Mouse (Mus musculus) kidney, embryonic 14.5 days (tissue): ENCODE results near the gene Gm3880. TPM values are rescaled to one million over a fixed set of nuclear protein-coding genes. Genes with fewer than 3 reads are reported as not detected.

ENCODE experiments used
- ATAC-seq: fragments of 200-750 bp; cut with Nextera tagmentation; 2 replicates; pipeline ENCODE4 v1.8.0; 2017; ENCODE audit warnings: moderate number of reproducible peaks, mild to moderate bottlenecking, moderate TSS enrichment, moderate library complexity; ENCODE audit not compliant: low FRiP score, low TSS enrichment
- H3K27ac ChIP-seq: fragments of 300-500 bp; sonication (generic); 2 replicates; pipeline ENCODE4 v1.5.1; 2014; ENCODE audit warnings: low read depth, mild to moderate bottlenecking, low read length, moderate library complexity, mixed read lengths
- H3K27me3 ChIP-seq: fragments of 300-500 bp; sonication (generic); 2 replicates; pipeline ENCODE4 v1.6.1; 2014; ENCODE audit warnings: mild to moderate bottlenecking, low read length; ENCODE audit not compliant: control insufficient read depth, insufficient read depth
- H3K36me3 ChIP-seq: fragments of 300-500 bp; sonication (generic); 2 replicates; pipeline ENCODE4 v1.6.1; 2014; ENCODE audit warnings: low read length, mixed read lengths; ENCODE audit not compliant: control insufficient read depth, insufficient read depth
- H3K4me1 ChIP-seq: fragments of 300-500 bp; sonication (generic); 2 replicates; pipeline ENCODE4 v1.6.1; 2014; ENCODE audit warnings: low read length, mixed read lengths; ENCODE audit not compliant: control insufficient read depth, insufficient read depth
- H3K4me2 ChIP-seq: fragments of 300-500 bp; sonication (generic); replicated peaks from 2 replicates; pipeline ENCODE4 v1.6.1; 2014; ENCODE audit warnings: low read depth, mild to moderate bottlenecking, low read length
- H3K4me3 ChIP-seq: fragments of 300-500 bp; sonication (generic); 2 replicates; pipeline ENCODE4 v1.5.1; 2014; ENCODE audit warnings: mild to moderate bottlenecking, low read length
- H3K9ac ChIP-seq: fragments of 300-500 bp; sonication (generic); 2 replicates; pipeline ENCODE4 v1.6.1; 2014; ENCODE audit warnings: low read depth, mild to moderate bottlenecking, low read length, moderate library complexity
- H3K9me3 ChIP-seq: fragments of 300-500 bp; sonication (generic); 2 replicates; pipeline ENCODE4 v1.6.1; 2016; ENCODE audit warnings: low read length; ENCODE audit not compliant: control insufficient read depth
- WGBS: fragments of 180-500 bp; shearing (Covaris S2); extraction: QIAGEN DNeasy Blood & Tissue Kit; methylation state at CpG from one replicate; pipeline ENCODE4 v1.1.7; 2014; 5-methylcytosine and 5-hydroxymethylcytosine counted together
- polyA plus RNA-seq: library from polyadenylated mRNA; unstranded; fragments of >200 nt; fragmentation: Nextera tagmentation; extraction: Ambion mirVana; gene quantifications from 2 replicates; pipeline ENCODE4 v1.2.1, GENCODE M21; 2014

The Gm3880 gene
- polyA plus RNA-seq, 1 experiment from 2014 or later = not detected

DNA sequence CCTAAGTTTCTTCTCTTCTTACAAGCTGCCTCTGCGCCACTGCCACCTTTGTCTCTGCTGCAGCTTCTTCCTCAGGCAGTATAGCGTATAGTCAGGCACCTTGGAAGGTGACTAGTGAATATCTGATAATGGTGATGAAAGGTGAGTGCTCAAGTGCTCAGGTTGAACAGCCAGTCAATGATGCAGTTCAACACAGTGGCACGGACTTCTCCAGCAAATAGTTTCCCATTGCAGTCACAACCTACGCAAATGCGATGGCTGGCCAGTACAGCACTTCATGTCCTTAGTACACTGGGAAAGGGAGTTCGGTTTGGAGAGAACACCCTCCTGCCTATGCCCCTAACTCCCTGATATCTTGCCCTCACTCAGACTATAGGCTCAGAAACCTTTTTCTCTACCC, 41.6 kb downstream of the Gm3880 start:
- Histone ChIP-seq H3K9me3 (no peaks in the 10 kb centered on the region), H3K4me1 (no peaks in the 10 kb centered on the region), H3K27ac (no peak overlapping the region), H3K4me2 (peak overlapping the region; percentile 44), H3K36me3 (no peaks in the 10 kb centered on the region), H3K27me3 (peaks cover 2% of the 10 kb centered on the region; the same call in 1 of the 2 replicates), H3K4me3 (no peak overlapping the region; the same call in 1 of the 2 replicates), H3K9ac (no peak overlapping the region)
- WGBS = 56% methylated on average over 6 of the region's 6 CpGs
- no peak for ATAC-seq

- H3K27me3 ChIP-seq = peaks cover 2% of the 10 kb centered on the region; the same call in 1 of the 2 replicates
- H3K4me3 ChIP-seq = peak overlapping the region; percentile 51
- no peaks in the 10 kb centered on the region for H3K4me1 ChIP-seq
- peak overlapping the region; percentile 44 for H3K4me2 ChIP-seq
- H3K27ac ChIP-seq = no peak overlapping the region
- H3K36me3 ChIP-seq = no peaks in the 10 kb centered on the region
- WGBS = 28% methylated on average over 8 of the region's 8 CpGs
- peak; percentile 55; the same call in 1 of the 2 replicates for ATAC-seq
- peak overlapping the region; percentile 57 for H3K9ac ChIP-seq
- no peaks in the 10 kb centered on the region for H3K9me3 ChIP-seq
Observed at GRCm38 (mm10) chrX:102644573-102644951, 42.2 kb downstream of the Gm3880 start.

DNA sequence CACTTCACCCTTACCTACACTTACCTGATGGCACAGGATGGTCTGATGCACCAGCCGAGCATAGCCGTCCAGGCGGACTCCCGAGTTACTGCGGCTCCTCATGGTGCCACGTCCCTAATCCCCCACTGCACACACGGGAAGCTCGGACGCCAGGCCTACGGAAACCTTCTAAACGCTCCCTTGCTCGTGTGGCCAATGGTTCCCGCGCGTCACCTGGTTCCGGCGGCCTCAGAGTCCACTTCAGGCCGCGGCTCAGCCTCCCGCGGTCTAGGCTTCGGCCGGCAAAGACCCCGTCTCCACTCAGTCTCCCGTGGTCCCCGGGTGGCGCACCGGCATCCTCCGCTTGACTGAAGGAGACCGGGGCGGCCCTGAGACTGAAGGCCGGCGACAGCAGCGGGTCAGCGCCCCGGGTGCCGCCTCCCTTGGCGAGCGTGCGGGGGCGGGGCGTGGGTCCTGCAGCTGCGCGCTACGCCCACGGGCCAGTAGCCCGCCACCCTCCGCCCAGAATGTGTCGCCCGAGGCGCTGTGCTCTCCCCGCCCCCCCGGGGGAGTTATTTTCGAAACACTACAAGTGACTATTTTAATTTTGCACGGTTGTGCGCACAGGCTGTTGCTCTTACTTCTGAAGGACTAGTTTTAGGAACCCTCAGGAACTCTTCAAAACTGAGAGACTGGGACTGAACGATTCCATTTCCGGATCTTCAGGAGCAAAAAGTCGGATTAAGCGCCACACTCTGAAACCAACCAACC, 42.8 kb downstream of the Gm3880 start, which contains the start of gene Phka1:
Gene Phka1, minus strand, starts transcription at position 424 of the 750 bp plus-strand sequence.
- no peak within 1 kb of the TSS for H3K27ac ChIP-seq

More for the DNA sequence above, 42.8 kb downstream of the Gm3880 start, which contains the start of gene Phka1:
- peak within 1 kb of the TSS; percentile 51 for H3K4me3 ChIP-seq
- peak within 1 kb of the TSS; percentile 57 for H3K9ac ChIP-seq
- no peaks in the 10 kb centered on the region for H3K9me3 ChIP-seq
- H3K4me1 ChIP-seq = no peaks in the 10 kb centered on the region
- 24% methylated on average over 59 of the region's 60 CpGs for WGBS
- peak; percentile 94 for ATAC-seq
- H3K4me2 ChIP-seq = peak within 1 kb of the TSS; percentile 44
- no peaks in the 10 kb centered on the region for H3K36me3 ChIP-seq
- H3K27me3 ChIP-seq = peaks cover 2% of the 10 kb centered on the region; the same call in 1 of the 2 replicates

Other genes with a start within 250 kb of the Gm3880 start
- gene Hdac8, start 181.6 kb downstream of the Gm3880 start, polyA plus RNA-seq = 3.2 and 4.3 TPM in 2 replicates
- 3.5 and 8.2 TPM in 2 replicates for gene Phka1, start 42.7 kb downstream of the Gm3880 start, polyA plus RNA-seq
- gene Gm9112, start 20.7 kb upstream of the Gm3880 start, polyA plus RNA-seq = not detected in 2 replicates
- 0.16 TPM in 1 of 2 replicates, not detected in the other for gene Dmrtc1b, start 20.9 kb upstream of the Gm3880 start, polyA plus RNA-seq
- gene Dmrtc1c1, start 116.0 kb upstream of the Gm3880 start, polyA plus RNA-seq = not detected in 2 replicates
- gene Dmrtc1c2, start 167.6 kb upstream of the Gm3880 start, polyA plus RNA-seq = not detected in 2 replicates
- not detected in 2 replicates for gene 1700031F05Rik, start 181.0 kb upstream of the Gm3880 start, polyA plus RNA-seq
- gene Dmrtc1a, start 221.7 kb upstream of the Gm3880 start, polyA plus RNA-seq = 1.0 and 1.2 TPM in 2 replicates
- gene 1700011M02Rik, start 221.9 kb upstream of the Gm3880 start, polyA plus RNA-seq = not detected in 2 replicates
- not detected in 2 replicates for gene 1700018G05Rik, start 241.4 kb upstream of the Gm3880 start, polyA plus RNA-seq